Mouse (Mus musculus): ENCODE measurements around the gene Olfr718-ps1. TPM values are rescaled to one million over a fixed set of nuclear protein-coding genes. Genes with fewer than 3 reads are reported as not detected.
"Not testable (repeated sequence)": the region's sequence is repeated elsewhere in the genome, so short reads cannot be mapped to it uniquely, and the experiment has no call there.

The Olfr718-ps1 gene
- polyA plus RNA-seq, 1 experiment from 2014 or later, result 0.05 TPM

DNA sequence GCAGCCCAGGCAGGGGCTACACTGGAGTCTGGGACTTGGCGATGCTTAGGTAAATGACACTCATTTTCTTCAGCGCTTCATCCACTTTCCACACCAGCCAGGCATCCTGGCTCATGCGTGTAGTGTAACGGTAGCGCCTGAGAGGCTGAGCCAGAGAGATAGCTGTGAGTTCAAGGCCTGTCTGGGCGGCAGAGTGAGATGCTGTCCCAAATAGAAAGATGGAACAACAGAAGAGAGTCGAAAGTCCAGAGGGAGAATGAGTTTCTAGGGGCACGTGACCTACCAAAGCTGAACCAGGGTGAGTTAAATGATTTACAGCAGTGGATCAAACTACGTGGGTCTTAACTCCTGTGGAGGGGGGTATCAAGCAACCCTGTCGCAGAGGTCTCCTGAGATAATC is 6.4 kb upstream of the Olfr718-ps1 start:
- ATAC-seq (ENCODE audit: low FRiP score, low read depth), result no peak
- Histone ChIP-seq H3K27me3 (peaks cover 41% of the 10 kb centered on the region), H3K4me1 (no peaks in the 10 kb centered on the region), H3K9me3 (peaks cover 24% of the 10 kb centered on the region), H3K4me3 (no peak overlapping the region), H3K36me3 (no peaks in the 10 kb centered on the region), H3K9ac (no peak overlapping the region), H3K4me2 (replicated peaks) (no peak overlapping the region), H3K27ac (no peak overlapping the region)
- 90% methylated on average over 10 of the region's 10 CpGs for WGBS

DNA sequence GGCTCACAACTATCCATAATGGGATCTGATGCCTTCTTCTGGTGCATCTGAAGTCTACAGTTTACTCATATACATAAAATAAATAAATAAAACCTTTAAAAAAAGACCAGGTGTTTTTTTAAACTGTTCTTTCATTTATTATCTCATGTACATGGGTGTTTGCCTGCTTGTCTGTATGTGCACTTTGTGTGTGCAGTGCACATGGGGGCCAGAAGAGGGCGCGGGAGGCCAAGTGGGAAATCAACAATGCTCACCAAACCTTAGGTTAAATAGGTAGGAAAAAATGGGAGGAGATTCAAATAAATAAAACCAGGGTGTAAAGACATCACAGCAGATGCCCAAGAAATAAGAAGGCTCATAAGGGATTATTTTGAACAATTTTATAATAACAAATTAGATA is 2.7 kb upstream of the Olfr718-ps1 start:
- Histone ChIP-seq H3K27ac (no peak overlapping the region), H3K9ac (no peak overlapping the region), H3K4me2 (replicated peaks) (no peak overlapping the region), H3K4me3 (no peak overlapping the region), H3K4me1 (no peaks in the 10 kb centered on the region), H3K36me3 (no peaks in the 10 kb centered on the region), H3K27me3 (peaks cover 8% of the 10 kb centered on the region), H3K9me3 (peaks cover 24% of the 10 kb centered on the region)
- ATAC-seq (ENCODE audit: low FRiP score, low read depth), result no peak
- 73% methylated on average over 2 of the region's 2 CpGs for WGBS

DNA sequence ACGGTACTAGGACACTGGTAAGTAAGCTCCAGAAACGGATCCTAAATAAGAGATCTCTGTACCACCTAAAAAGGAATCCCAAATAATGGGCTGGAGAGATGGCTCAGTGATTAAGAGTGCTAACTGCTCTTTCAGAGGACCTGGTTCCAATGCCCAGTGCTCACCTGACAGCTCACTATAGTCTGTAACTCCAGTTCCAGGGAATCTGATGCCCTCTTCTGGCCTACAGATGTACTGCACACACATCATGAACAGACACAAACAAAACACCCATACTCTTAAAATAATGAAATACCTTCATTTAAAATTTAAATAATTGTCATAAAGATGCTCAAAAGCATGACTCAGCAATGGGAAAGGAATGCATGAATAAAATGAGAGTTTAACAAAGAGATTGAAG is 2.2 kb upstream of the Olfr718-ps1 start:
- WGBS, result 94% methylated on average over 2 of the region's 2 CpGs
- H3K36me3 ChIP-seq, result no peaks in the 10 kb centered on the region

DNA sequence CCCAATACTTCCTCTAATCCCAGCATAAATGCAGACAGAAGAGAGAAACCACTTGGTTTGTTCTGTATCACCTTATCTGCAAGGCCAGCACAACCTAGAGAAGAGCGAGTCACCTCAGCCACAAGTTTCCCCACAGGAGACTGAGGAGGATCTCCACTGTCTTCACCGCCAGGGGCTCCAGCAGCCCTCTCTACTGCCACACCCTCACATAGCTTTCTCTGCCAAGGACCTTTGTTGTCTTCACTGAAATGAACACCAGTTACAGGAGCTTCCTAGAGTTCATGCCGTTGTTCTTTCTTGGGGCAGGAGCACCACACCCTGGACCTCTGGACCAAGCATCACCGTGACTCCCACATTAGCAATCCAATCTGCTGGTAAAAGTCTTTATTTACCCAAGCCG is 1.3 kb upstream of the Olfr718-ps1 start:
- no peak for ATAC-seq (ENCODE audit: low FRiP score, low read depth)
- no peak overlapping the region for H3K4me2 ChIP-seq (replicated peaks)
- H3K9ac ChIP-seq, result no peak overlapping the region
- H3K9me3 ChIP-seq, result peaks cover 24% of the 10 kb centered on the region
- 90% methylated on average over 5 of the region's 5 CpGs for WGBS
- no peaks in the 10 kb centered on the region for H3K36me3 ChIP-seq
- no peak overlapping the region for H3K4me3 ChIP-seq
- H3K27ac ChIP-seq, result no peak overlapping the region
- no peaks in the 10 kb centered on the region; the same call in 1 of the 2 replicates for H3K27me3 ChIP-seq
- H3K4me1 ChIP-seq, result no peaks in the 10 kb centered on the region

More for the DNA sequence above, 2.2 kb upstream of the Olfr718-ps1 start:
- no peak for ATAC-seq (ENCODE audit: low FRiP score, low read depth)
- no peak overlapping the region for H3K4me2 ChIP-seq (replicated peaks)
- H3K27ac ChIP-seq, result no peak overlapping the region
- H3K4me1 ChIP-seq, result no peaks in the 10 kb centered on the region
- H3K9ac ChIP-seq, result no peak overlapping the region
- peaks cover 24% of the 10 kb centered on the region for H3K9me3 ChIP-seq
- H3K27me3 ChIP-seq, result peaks cover 3% of the 10 kb centered on the region
- no peak overlapping the region for H3K4me3 ChIP-seq

DNA sequence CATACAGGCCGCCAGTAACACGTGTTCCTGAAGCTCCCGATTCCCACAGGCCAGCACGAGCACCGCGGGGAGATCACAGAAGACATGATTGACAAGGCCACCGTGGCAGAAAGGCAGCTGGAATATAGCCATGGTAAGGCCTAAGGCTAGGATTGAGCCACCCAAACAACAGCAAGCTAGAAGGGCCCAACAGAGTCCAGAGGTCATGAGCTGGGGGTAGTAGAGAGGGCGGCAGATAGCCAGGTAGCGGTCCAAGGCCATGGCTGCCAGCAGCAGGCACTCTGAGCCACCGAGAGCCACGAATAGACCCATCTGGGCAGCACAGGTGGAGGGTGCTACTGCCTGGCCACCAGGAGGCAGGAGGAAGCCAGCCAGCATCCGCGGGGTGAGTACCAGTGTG is 9.8 kb downstream of the Olfr718-ps1 start:
- WGBS, result 93% methylated on average over 13 of the region's 13 CpGs
- no peak overlapping the region for H3K4me3 ChIP-seq
- no peak overlapping the region for H3K9ac ChIP-seq
- H3K27ac ChIP-seq, result no peak overlapping the region
- H3K36me3 ChIP-seq, result no peaks in the 10 kb centered on the region
- no peak overlapping the region for H3K4me2 ChIP-seq (replicated peaks)
- ATAC-seq (ENCODE audit: low FRiP score, low read depth), result no peak
- no peaks in the 10 kb centered on the region for H3K4me1 ChIP-seq
- H3K27me3 ChIP-seq, result no peaks in the 10 kb centered on the region
- H3K9me3 ChIP-seq, result no peaks in the 10 kb centered on the region

DNA sequence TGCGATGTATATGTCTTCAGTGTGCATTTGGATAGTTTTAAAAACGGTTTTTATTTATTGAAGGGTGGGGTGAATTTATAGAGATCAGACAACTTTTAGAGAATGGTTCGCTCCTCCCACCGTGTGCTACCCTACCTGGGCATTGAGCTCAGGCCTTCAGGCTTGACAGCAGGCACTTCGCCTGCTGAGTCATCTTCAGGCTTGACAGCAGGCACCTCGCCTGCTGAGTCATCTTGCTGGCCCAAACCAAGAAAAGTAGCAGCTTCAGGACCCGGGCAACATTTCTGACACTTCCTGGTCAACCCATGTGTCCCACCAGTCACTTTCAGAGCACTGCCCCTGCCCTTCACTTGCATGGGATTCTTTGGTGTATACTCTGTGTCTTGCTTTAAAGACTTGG is 12.3 kb downstream of the Olfr718-ps1 start:
- 90% methylated on average over 7 of the region's 7 CpGs for WGBS
- Histone ChIP-seq H3K4me1 (no peaks in the 10 kb centered on the region), H3K27ac (no peak overlapping the region), H3K4me3 (no peak overlapping the region), H3K4me2 (replicated peaks) (no peak overlapping the region), H3K9ac (no peak overlapping the region), H3K36me3 (no peaks in the 10 kb centered on the region), H3K9me3 (0 out of 2 replicates have a peak, but pooled peaks cover 3% of the 10 kb centered on the region), H3K27me3 (no peaks in the 10 kb centered on the region)
- ATAC-seq (ENCODE audit: low FRiP score, low read depth), result no peak

DNA sequence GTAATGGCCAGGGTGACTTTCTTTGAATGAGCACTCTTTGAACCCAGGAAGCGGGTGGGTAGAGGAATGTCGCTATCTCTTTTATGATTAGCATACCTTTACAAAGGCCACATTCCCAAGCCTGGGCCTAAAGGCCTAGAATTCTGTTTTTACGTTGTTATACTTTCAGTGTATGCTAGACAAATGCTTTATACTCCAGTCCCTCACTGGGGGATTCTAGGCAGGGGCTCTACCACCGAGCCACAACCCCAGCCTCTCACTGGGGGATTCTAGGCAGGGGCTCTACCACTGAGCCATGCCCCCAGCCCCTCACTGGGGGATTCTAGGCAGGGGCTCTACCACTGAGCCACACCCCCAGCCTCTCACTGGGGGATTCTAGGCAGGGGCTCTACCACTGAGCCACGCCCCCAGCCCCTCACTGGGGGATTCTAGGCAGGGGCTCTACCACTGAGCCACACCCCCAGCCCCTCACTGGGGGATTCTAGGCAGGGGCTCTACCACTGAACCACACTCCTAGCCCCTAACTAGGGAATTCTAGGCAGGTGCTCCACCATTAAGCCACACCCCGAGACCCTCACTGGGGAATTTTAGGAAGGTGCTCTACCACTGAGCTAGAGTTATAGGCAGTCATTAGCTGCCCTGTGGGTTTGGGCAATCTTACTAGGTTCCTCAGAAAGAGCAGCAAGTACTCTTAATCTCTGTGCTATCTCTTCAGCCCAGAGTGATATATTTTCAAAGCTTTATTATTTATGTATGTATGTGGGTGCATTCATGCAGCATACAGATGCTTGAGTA is 13.0 kb downstream of the Olfr718-ps1 start:
- not testable (repeated sequence) for H3K9ac ChIP-seq; H3K4me3 ChIP-seq; H3K27me3 ChIP-seq; H3K4me1 ChIP-seq; H3K27ac ChIP-seq; ATAC-seq (ENCODE audit: low FRiP score, low read depth); H3K4me2 ChIP-seq (replicated peaks); H3K36me3 ChIP-seq; H3K9me3 ChIP-seq
- 84% methylated on average over 4 of the region's 6 CpGs for WGBS

DNA sequence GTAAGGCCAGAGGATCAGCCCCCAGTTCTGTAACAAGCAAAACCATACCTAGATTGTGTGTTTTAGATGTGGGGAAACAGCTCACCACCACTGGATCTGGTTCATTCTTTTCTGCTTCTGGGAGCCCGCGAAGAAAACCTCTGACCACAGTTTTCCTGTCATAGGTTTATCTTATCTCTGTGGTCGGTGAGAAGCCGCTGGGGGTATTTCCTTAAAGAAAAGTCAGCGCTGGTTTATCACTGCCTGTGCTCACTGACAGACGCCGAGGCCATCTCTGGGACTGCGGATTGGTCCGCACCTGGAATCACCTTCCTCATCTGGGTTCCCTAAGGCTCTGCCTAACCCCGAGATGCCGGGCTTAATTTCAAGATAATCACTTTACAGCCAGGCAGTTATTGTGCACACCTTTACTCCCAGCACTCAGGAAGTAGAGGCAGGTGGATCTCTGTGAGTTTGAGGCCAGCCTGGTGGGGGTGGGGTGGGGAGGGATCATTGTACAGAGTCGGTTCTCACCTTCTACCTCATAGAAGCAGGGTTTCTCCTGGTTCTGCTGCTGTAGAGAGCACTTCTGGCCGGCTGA is 14.4 kb downstream of the Olfr718-ps1 start:
- 76% methylated on average over 13 of the region's 13 CpGs for WGBS

DNA sequence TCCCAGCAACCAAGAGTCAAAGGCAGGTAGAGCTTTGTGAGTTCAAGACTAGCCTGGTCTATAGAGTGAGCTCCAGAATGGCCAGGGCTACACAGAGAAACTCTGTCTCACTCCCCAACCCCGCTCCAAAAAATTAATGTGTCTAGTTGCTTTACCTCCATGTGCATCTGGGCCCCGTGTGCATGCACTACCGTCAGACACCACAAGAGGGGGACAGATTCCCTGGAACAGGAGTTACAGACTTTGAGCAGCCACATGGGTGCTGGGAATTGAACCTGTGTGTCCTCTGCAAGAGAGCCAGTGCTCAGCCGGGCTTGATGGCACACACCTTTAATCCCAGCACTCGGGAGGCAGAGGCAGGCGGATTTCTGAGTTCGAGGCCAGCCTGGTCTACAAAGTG is 17.0 kb downstream of the Olfr718-ps1 start:
- ATAC-seq (ENCODE audit: low FRiP score, low read depth), result no peak
- H3K27me3 ChIP-seq, result no peaks in the 10 kb centered on the region
- 86% methylated on average over 7 of the region's 7 CpGs for WGBS

More for the DNA sequence above, 14.4 kb downstream of the Olfr718-ps1 start:
- H3K4me2 ChIP-seq (replicated peaks), result no peak overlapping the region
- no peak overlapping the region for H3K9ac ChIP-seq
- H3K36me3 ChIP-seq, result no peaks in the 10 kb centered on the region
- no peaks in the 10 kb centered on the region for H3K4me1 ChIP-seq
- peaks cover 12% of the 10 kb centered on the region for H3K9me3 ChIP-seq
- ATAC-seq (ENCODE audit: low FRiP score, low read depth), result no peak
- no peak overlapping the region for H3K27ac ChIP-seq
- H3K4me3 ChIP-seq, result no peak overlapping the region
- H3K27me3 ChIP-seq, result no peaks in the 10 kb centered on the region

DNA sequence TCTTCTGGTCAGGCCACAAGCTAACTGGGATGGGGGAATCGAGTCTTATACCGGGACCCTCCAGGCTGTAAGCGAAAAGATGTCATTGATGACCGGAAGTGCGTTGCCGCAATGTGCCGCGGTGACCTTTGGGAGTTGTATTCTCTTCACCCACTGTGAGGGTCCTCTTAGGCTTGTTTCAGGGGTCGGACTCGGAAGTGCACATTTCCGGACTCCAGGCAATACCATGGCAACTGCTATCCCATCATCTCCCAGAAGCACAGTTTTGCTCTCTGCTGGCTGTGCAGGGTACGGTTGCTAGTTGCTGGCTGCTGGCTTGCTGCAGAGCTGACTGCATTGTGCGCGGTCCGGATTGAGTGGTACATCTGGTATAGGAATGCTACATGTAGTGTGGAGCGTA is 18.3 kb downstream of the Olfr718-ps1 start:
- H3K4me2 ChIP-seq (replicated peaks), result no peak overlapping the region
- H3K36me3 ChIP-seq, result no peaks in the 10 kb centered on the region
- H3K4me3 ChIP-seq, result no peak overlapping the region
- ATAC-seq (ENCODE audit: low FRiP score, low read depth), result no peak
- H3K27ac ChIP-seq, result no peak overlapping the region
- no peaks in the 10 kb centered on the region for H3K4me1 ChIP-seq
- 90% methylated on average over 16 of the region's 16 CpGs for WGBS
- peaks cover 12% of the 10 kb centered on the region for H3K9me3 ChIP-seq
- H3K27me3 ChIP-seq, result no peaks in the 10 kb centered on the region
- no peak overlapping the region for H3K9ac ChIP-seq

More for the DNA sequence above, 17.0 kb downstream of the Olfr718-ps1 start:
- Histone ChIP-seq H3K4me1 (no peaks in the 10 kb centered on the region), H3K27ac (no peak overlapping the region), H3K4me3 (no peak overlapping the region), H3K36me3 (no peaks in the 10 kb centered on the region), H3K9ac (no peak overlapping the region), H3K4me2 (replicated peaks) (no peak overlapping the region), H3K9me3 (peaks cover 12% of the 10 kb centered on the region)

DNA sequence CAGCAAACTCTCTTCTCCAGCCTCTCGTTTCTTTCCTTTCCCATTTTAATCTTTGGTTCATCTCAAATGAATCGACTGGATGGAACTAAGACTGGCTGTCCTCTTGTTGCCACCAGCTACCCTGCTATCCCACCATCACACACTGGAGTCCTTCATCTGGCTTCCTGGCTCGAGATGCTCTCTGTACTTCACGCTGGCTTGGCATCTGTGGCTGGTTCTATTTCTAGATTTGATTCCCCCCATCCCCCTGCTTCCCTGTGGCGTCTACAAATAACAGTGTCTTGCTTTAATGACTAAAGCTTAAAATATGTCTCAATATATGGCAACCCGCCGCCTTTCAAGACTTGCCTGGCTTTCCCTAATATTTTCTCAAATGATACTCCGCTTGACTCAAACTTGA is 19.5 kb downstream of the Olfr718-ps1 start:
- Histone ChIP-seq H3K9me3 (peaks cover 12% of the 10 kb centered on the region), H3K27ac (no peak overlapping the region), H3K36me3 (no peaks in the 10 kb centered on the region), H3K27me3 (no peaks in the 10 kb centered on the region), H3K4me2 (replicated peaks) (no peak overlapping the region), H3K4me3 (no peak overlapping the region), H3K4me1 (no peaks in the 10 kb centered on the region), H3K9ac (no peak overlapping the region)
- no peak for ATAC-seq (ENCODE audit: low FRiP score, low read depth)
- 76% methylated on average over 8 of the region's 8 CpGs for WGBS

DNA sequence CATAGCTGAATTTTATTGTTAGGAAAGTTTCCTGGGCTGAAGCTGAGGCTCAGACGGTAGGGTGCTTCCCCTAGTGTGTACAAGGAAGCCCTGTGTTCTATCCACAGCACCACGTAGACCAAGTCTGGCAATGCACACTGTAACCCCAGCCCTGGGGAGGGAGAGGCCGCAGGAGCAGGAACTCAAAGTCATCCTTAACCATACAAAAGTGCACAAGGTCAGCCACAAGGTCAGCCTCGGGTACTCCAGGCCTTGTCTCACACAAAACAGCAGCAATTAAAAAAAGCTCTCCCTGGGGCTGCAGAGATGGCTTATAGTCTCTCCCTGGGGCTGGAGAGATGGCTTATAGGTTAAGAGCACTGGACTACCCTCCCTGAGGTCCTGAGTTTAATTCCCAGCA is 20.5 kb downstream of the Olfr718-ps1 start:
- Histone ChIP-seq H3K4me2 (replicated peaks) (no peak overlapping the region), H3K27me3 (no peaks in the 10 kb centered on the region), H3K27ac (no peak overlapping the region), H3K36me3 (no peaks in the 10 kb centered on the region), H3K4me1 (no peaks in the 10 kb centered on the region), H3K4me3 (no peak overlapping the region), H3K9ac (no peak overlapping the region), H3K9me3 (peaks cover 12% of the 10 kb centered on the region)
- 64% methylated on average over 4 of the region's 4 CpGs for WGBS
- no peak for ATAC-seq (ENCODE audit: low FRiP score, low read depth)

DNA sequence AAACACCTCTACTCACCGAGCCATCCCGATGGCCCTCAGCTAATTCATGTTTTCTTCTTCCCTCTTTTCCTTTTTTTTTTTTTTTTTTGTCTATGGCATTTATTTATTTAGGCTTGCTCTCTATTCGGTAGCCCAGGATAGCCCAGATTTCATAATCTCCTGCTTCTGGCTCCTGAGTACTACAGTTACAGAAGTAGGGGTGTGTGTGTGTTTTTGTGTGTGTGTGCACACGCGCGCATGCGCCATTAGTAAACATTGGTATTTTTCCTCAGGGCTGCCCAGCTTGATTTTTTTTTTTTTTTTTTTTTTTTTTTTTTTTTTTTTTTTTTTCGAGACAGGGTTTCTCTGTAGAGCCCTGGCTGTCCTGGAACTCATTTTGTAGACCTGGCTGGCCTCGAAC is 21.3 kb downstream of the Olfr718-ps1 start:
- Histone ChIP-seq H3K4me2 (replicated peaks) (no peak overlapping the region), H3K4me1 (no peaks in the 10 kb centered on the region), H3K4me3 (no peak overlapping the region), H3K27me3 (no peaks in the 10 kb centered on the region), H3K9ac (no peak overlapping the region), H3K9me3 (peaks cover 12% of the 10 kb centered on the region), H3K36me3 (no peaks in the 10 kb centered on the region), H3K27ac (no peak overlapping the region)
- no peak for ATAC-seq (ENCODE audit: low FRiP score, low read depth)
- WGBS, result 89% methylated on average over 9 of the region's 9 CpGs
